Mouse (Mus musculus) CH12.LX (cell line): ENCODE data around the gene Slc7a6. TPM values are rescaled to one million over a fixed set of nuclear protein-coding genes. Genes with fewer than 3 reads are reported as not detected.

Experiments
- DNase-seq: peaks from one replicate; pipeline ENCODE4 v3.0.0-alpha.2; 2013; ENCODE audit errors: extremely low read depth
- H3K27ac ChIP-seq: 2 replicates; pipeline ENCODE4 v1.5.1; 2012; ENCODE audit warnings: low read depth, mild to moderate bottlenecking, control low read depth, moderate library complexity; ENCODE audit not compliant: insufficient read depth
- H3K27me3 ChIP-seq: replicated peaks from 2 replicates; pipeline ENCODE3; 2012; ENCODE audit warnings: inconsistent platforms
- H3K36me3 ChIP-seq, 2 experiments: replicated peaks in 1 of 2; 2 replicates each; pipeline versions ENCODE3 to v1.6.1; 2012; ENCODE audit warnings: inconsistent platforms in 1 of 2, low read length in 1 of 2, mild to moderate bottlenecking in 1 of 2, mixed read lengths in 1 of 2, moderate library complexity in 1 of 2; ENCODE audit not compliant: control insufficient read depth in 1 of 2, insufficient read depth in 1 of 2
- H3K4me1 ChIP-seq, 2 experiments: 2 replicates each; pipeline ENCODE4 v1.6.1; 2012; ENCODE audit warnings: inconsistent platforms in 1 of 2, moderate library complexity in 1 of 2; ENCODE audit not compliant: insufficient read depth in 2 of 2, control insufficient read depth in 1 of 2
- H3K4me2 ChIP-seq: 2 replicates; pipeline ENCODE4 v1.6.1; 2012; ENCODE audit warnings: low read depth, mild to moderate bottlenecking, control low read depth; ENCODE audit not compliant: poor library complexity, insufficient read depth, severe bottlenecking
- H3K4me3 ChIP-seq, 3 experiments: fragments of 150-350 bp in 1 of 3; sonication (generic) in 1 of 3; replicated peaks in 1 of 3; 2 replicates each; pipeline versions ENCODE3 to v1.5.1; 2011 to 2012; ENCODE audit warnings: low read depth in 2 of 3, low read length in 2 of 3, mild to moderate bottlenecking in 2 of 3, moderate library complexity in 2 of 3, control low read depth in 1 of 3, improper control_type of control experiment in 1 of 3, inconsistent platforms in 1 of 3, mixed read lengths in 1 of 3; ENCODE audit not compliant: poor library complexity in 1 of 3
- H3K79me2 ChIP-seq: replicated peaks from 2 replicates; pipeline ENCODE4 v1.6.1; 2012; ENCODE audit warnings: mild to moderate bottlenecking, moderate library complexity; ENCODE audit not compliant: control insufficient read depth, poor library complexity, insufficient read depth, severe bottlenecking; ENCODE audit errors: extremely low read depth
- H3K9ac ChIP-seq: 2 replicates; pipeline ENCODE4 v1.6.1; 2012; ENCODE audit warnings: low read depth, mild to moderate bottlenecking, control low read depth, moderate library complexity; ENCODE audit not compliant: insufficient read depth
- H3K9me3 ChIP-seq: replicated peaks from 2 replicates; pipeline ENCODE3; 2012; ENCODE audit warnings: low read length, inconsistent platforms, mixed read lengths
- CTCF ChIP-seq, 2 experiments: IDR thresholded peaks in 1 of 2; conservative IDR thresholded peaks in 1 of 2; 2 replicates each; pipeline ENCODE4 v1.5.1; 2011 to 2012; ENCODE audit warnings: low read depth in 2 of 2, low read length in 2 of 2, improper control_type of control experiment in 1 of 2, inconsistent platforms in 1 of 2, mild to moderate bottlenecking in 1 of 2, moderate library complexity in 1 of 2
- ELF1 ChIP-seq: IDR thresholded peaks from 2 replicates; pipeline ENCODE4 v1.6.1; 2014; ENCODE audit warnings: low read depth, mild to moderate bottlenecking, inconsistent platforms, low read length, improper control_type of control experiment
- GABPA ChIP-seq: IDR thresholded peaks from 2 replicates; pipeline ENCODE4 v1.6.1; 2012; ENCODE audit warnings: low read depth, low read length, improper control_type of control experiment, inconsistent platforms; ENCODE audit not compliant: insufficient replicate concordance
- IRF4 ChIP-seq: IDR thresholded peaks from 2 replicates; pipeline ENCODE4 v1.6.1; 2014; ENCODE audit warnings: low read depth, mild to moderate bottlenecking, inconsistent platforms, low read length, improper control_type of control experiment
- JUND ChIP-seq: conservative IDR thresholded peaks from 2 replicates; pipeline ENCODE4 v1.6.1; 2011; ENCODE audit warnings: low read depth, low read length, improper control_type of control experiment
- KAT2A ChIP-seq: IDR thresholded peaks from 2 replicates; pipeline ENCODE4 v1.6.1; 2012; ENCODE audit warnings: low read length, improper control_type of control experiment, inconsistent platforms; ENCODE audit not compliant: insufficient replicate concordance
- MYC ChIP-seq: IDR thresholded peaks from 2 replicates; pipeline ENCODE4 v1.6.1; 2011; ENCODE audit warnings: low read depth, mild to moderate bottlenecking, improper control_type of control experiment, low read length
- NELFE ChIP-seq: IDR thresholded peaks from 2 replicates; pipeline ENCODE4 v1.6.1; 2011; ENCODE audit warnings: low read depth, low read length, improper control_type of control experiment
- POLR2A ChIP-seq: IDR thresholded peaks from 2 replicates; pipeline ENCODE4 v1.6.1; 2011; ENCODE audit warnings: low read depth, mild to moderate bottlenecking, improper control_type of control experiment, low read length
- POLR2AphosphoS2 ChIP-seq: IDR thresholded peaks from 2 replicates; pipeline ENCODE4 v1.6.1; 2011; ENCODE audit warnings: low read depth, low read length, improper control_type of control experiment
- RAD21 ChIP-seq: IDR thresholded peaks from 2 replicates; pipeline ENCODE4 v1.6.1; 2011; ENCODE audit warnings: low read depth, mild to moderate bottlenecking, low read length, improper control_type of control experiment, moderate library complexity
- RCOR1 ChIP-seq: conservative IDR thresholded peaks from 2 replicates; pipeline ENCODE4 v1.6.1; 2012; ENCODE audit warnings: low read depth, mild to moderate bottlenecking, inconsistent platforms, low read length, improper control_type of control experiment
- SMC3 ChIP-seq: IDR thresholded peaks from 2 replicates; pipeline ENCODE4 v1.6.1; 2011; ENCODE audit warnings: low read depth, low read length, improper control_type of control experiment
- TCF12 ChIP-seq: IDR thresholded peaks from 2 replicates; pipeline ENCODE4 v1.6.1; 2014; ENCODE audit warnings: low read depth, mild to moderate bottlenecking, inconsistent platforms, low read length, improper control_type of control experiment
- USF2 ChIP-seq: conservative IDR thresholded peaks from 2 replicates; pipeline ENCODE4 v1.6.1; 2011; ENCODE audit warnings: low read depth, low read length, improper control_type of control experiment
- ZC3H11A ChIP-seq: IDR thresholded peaks from 2 replicates; pipeline ENCODE4 v1.6.1; 2012; ENCODE audit warnings: low read depth, mild to moderate bottlenecking, inconsistent platforms, low read length, improper control_type of control experiment
- ZKSCAN1 ChIP-seq: IDR thresholded peaks from 2 replicates; pipeline ENCODE4 v1.6.1; 2012; ENCODE audit warnings: low read depth, inconsistent platforms, low read length, improper control_type of control experiment, borderline replicate concordance
- ZNF384 ChIP-seq: IDR thresholded peaks from 2 replicates; pipeline ENCODE4 v1.6.1; 2012; ENCODE audit warnings: low read depth, low read length, improper control_type of control experiment, inconsistent platforms
- dilution Hi-C: fragments of 300-500 bp; cut with MboI; formaldehyde crosslinking; loops from 2 replicates; pipeline ENCODE4 v1.14.3; 2020; ENCODE audit warnings: low sequenced_read_pairs; ENCODE audit not compliant: extremely low pct_unique_long_range_greater_than_20kb, extremely low pct_ligation_motif_present
- in situ Hi-C: fragments of 300-500 bp; cut with MboI; formaldehyde crosslinking; loops from 3 replicates; pipeline ENCODE4 v1.14.3; 2019; ENCODE audit warnings: low sequenced_read_pairs, low pct_ligation_motif_present, low pct_unique_long_range_greater_than_20kb, mixed read lengths
- polyA plus RNA-seq: library from polyadenylated mRNA; unstranded; fragments of >175 nt; gene quantifications from 2 replicates; pipeline ENCODE4 v1.2.1, GENCODE M21; 2012; ENCODE audit warnings: low read depth; ENCODE audit not compliant: insufficient read length
- total RNA-seq, 2 experiments: library from RNA; depleted of rRNA; stranded (reverse); fragments of 300-350 nt in 1 of 2; fragments of >200 nt in 1 of 2; gene quantifications; 2 replicates each; pipeline ENCODE4 v1.2.3; 2012 to 2014

Gene Slc7a6
- total and polyA plus RNA-seq, 3 experiments, result 24.2 to 61.8 (median 32.6) TPM

DNA sequence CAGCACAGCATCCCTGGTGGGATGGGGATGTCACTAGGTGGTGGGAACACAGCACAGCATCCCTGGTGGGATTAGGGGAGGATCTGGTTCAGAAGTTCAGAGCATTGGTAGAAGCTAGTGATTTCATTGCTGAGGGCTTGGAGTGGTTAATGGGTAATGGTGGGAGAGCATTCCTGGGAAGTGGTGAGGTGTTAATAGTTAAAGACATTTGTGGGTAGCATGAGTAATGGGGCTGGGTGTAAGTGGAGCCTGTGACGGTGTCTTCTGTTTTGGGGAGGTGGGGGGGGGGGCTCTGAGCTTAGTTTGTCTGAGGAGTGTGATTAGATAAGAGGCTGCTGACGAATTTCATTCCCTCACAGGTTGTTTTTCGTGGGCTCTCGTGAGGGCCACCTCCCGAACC, 25.4 kb downstream of the Slc7a6 start:
- no peak overlapping the region for H3K4me2 ChIP-seq
- H3K27ac ChIP-seq, result no peak overlapping the region
- no peaks in the 10 kb centered on the region for H3K4me1 ChIP-seq
- no peak for DNase-seq
- TF ChIP-seq GABPA (no peak), SMC3 (no peak), JUND (no peak), ZKSCAN1 (no peak), TCF12 (no peak), KAT2A (no peak), ZC3H11A (no peak), RCOR1 (no peak)
- no peaks in the 10 kb centered on the region for H3K27me3 ChIP-seq
- H3K4me3 ChIP-seq, result no peak overlapping the region
- no peak overlapping the region for H3K9ac ChIP-seq
- no peaks in the 10 kb centered on the region for H3K79me2 ChIP-seq
- peaks cover 67 to 93% of the 10 kb centered on the region in 2 experiments for H3K36me3 ChIP-seq
- in situ Hi-C loops (no loop called here), dilution Hi-C loops (no loop called here)
- H3K9me3 ChIP-seq, result no peaks in the 10 kb centered on the region

- dilution Hi-C loops (no loop called here), in situ Hi-C loops (no loop called here)
- H3K27me3 ChIP-seq, result no peaks in the 10 kb centered on the region
- H3K4me1 ChIP-seq, result no peaks in the 10 kb centered on the region
- H3K4me3 ChIP-seq, result no peak overlapping the region
- TF ChIP-seq NELFE, result no peak
- peak; percentile 40 to 86; a peak in 3 of 4 replicates for TF ChIP-seq CTCF (conservative IDR thresholded peaks at IDR 0.05 in 1 of 2, IDR thresholded peaks at IDR 0.05 in 1 of 2; ENCODE audit: low read depth in 2 of 2, low read length in 2 of 2)
- peak; percentile 44; the same call in 1 of the 2 replicates for TF ChIP-seq ZNF384
- TF ChIP-seq MYC, result 0 out of 2 replicates have a peak, but pooled peaks have one; percentile 30
- TF ChIP-seq SMC3, result peak; percentile 76
- 0 out of 2 replicates have a peak, but pooled peaks have one; percentile 18 for TF ChIP-seq POLR2A
- TF ChIP-seq USF2, result no peak
- TF ChIP-seq IRF4, result peak; percentile 90
- TF ChIP-seq ELF1, result 0 out of 2 replicates have a peak, but pooled peaks have one; percentile 20
- 0 out of 2 replicates have a peak, but pooled peaks have one; percentile 22 for TF ChIP-seq POLR2AphosphoS2
- peak; percentile 82 for TF ChIP-seq RAD21
- peak; percentile 71 for DNase-seq
- no peaks in the 10 kb centered on the region for H3K9me3 ChIP-seq
- no peak overlapping the region for H3K27ac ChIP-seq
- H3K36me3 ChIP-seq, result peaks cover 71 to 90% of the 10 kb centered on the region in 2 experiments
- H3K79me2 ChIP-seq, result no peaks in the 10 kb centered on the region; the same call in 1 of the 2 replicates
- H3K9ac ChIP-seq, result no peak overlapping the region
- H3K4me2 ChIP-seq, result no peak overlapping the region
Observed at GRCm38 (mm10) chr8:106198741-106199140, 30.1 kb downstream of the Slc7a6 start.
